Mouse (Mus musculus): ENCODE measurements around the gene Exosc5. TPM values are rescaled to one million over a fixed set of nuclear protein-coding genes. Genes with fewer than 3 reads are reported as not detected.
A peak's percentile ranks its signal among the peaks of the same experiment; 100 is the strongest.

Gene Exosc5
- 31.5 and 39.7 TPM in 2 replicates for polyA plus RNA-seq (2014; fragmentation: Nextera tagmentation; extraction: Ambion mirVana)

- H3K27me3 ChIP-seq (ENCODE audit: control insufficient read depth, insufficient read depth, low read length) = no peaks in the 10 kb centered on the region
- no peaks in the 10 kb centered on the region for H3K9me3 ChIP-seq (ENCODE audit: control insufficient read depth, low read length)
- peaks cover 22% of the 10 kb centered on the region for H3K4me1 ChIP-seq (replicated peaks; ENCODE audit: control insufficient read depth, insufficient read depth, low read length)
- peak within 1 kb of the TSS; percentile 58 for H3K4me3 ChIP-seq (replicated peaks; ENCODE audit: low read length)
- ATAC-seq (ENCODE audit: low FRiP score) (peak; percentile 99), DNase-seq (ENCODE audit: low spot score) (peak; percentile 99)
- H3K36me3 ChIP-seq (replicated peaks; ENCODE audit: control insufficient read depth, insufficient read depth) = peaks cover 4% of the 10 kb centered on the region; the same call in 1 of the 2 replicates
- peak within 1 kb of the TSS; percentile 67 for H3K9ac ChIP-seq
- peak within 1 kb of the TSS; percentile 76; the same call in 1 of the 2 replicates for H3K27ac ChIP-seq
- H3K4me2 ChIP-seq (replicated peaks) = peak within 1 kb of the TSS; percentile 90
- under 1% methylated on average over 49 of the region's 50 CpGs for WGBS
Observed at GRCm38 (mm10) chr7:25658657-25659472, at the start of gene Exosc5, which contains the start of gene Bckdha. Exosc5 (plus strand) TSS chr7:25659164. Bckdha (minus strand) TSS chr7:25658981.

GRCm38 (mm10) chr7:25610056-25610455 is 48.9 kb upstream of the Exosc5 start:
- Histone ChIP-seq H3K27me3 (ENCODE audit: control insufficient read depth, insufficient read depth, low read length) (no peaks in the 10 kb centered on the region), H3K4me3 (replicated peaks; ENCODE audit: low read length) (no peak overlapping the region), H3K4me1 (replicated peaks; ENCODE audit: control insufficient read depth, insufficient read depth, low read length) (no peaks in the 10 kb centered on the region), H3K36me3 (replicated peaks; ENCODE audit: control insufficient read depth, insufficient read depth) (no peaks in the 10 kb centered on the region), H3K9me3 (ENCODE audit: control insufficient read depth, low read length) (peaks cover 3% of the 10 kb centered on the region; the same call in 1 of the 2 replicates), H3K4me2 (replicated peaks) (no peak overlapping the region), H3K9ac (no peak overlapping the region), H3K27ac (no peak overlapping the region)
- no peak for DNase-seq (ENCODE audit: low spot score)
- WGBS = 40% methylated on average over 6 of the region's 6 CpGs
- no peak for ATAC-seq (ENCODE audit: low FRiP score)

- Histone ChIP-seq H3K36me3 (replicated peaks; ENCODE audit: control insufficient read depth, insufficient read depth) (no peaks in the 10 kb centered on the region), H3K4me1 (replicated peaks; ENCODE audit: control insufficient read depth, insufficient read depth, low read length) (no peaks in the 10 kb centered on the region), H3K4me2 (replicated peaks) (no peak overlapping the region), H3K4me3 (replicated peaks; ENCODE audit: low read length) (no peak overlapping the region), H3K27me3 (ENCODE audit: control insufficient read depth, insufficient read depth, low read length) (no peaks in the 10 kb centered on the region), H3K9ac (no peak overlapping the region), H3K9me3 (ENCODE audit: control insufficient read depth, low read length) (peaks cover 3% of the 10 kb centered on the region; the same call in 1 of the 2 replicates), H3K27ac (no peak overlapping the region)
- no peak for ATAC-seq (ENCODE audit: low FRiP score)
- 48% methylated on average over 7 of the region's 7 CpGs for WGBS
- no peak for DNase-seq (ENCODE audit: low spot score)
Observed at GRCm38 (mm10) chr7:25611501-25611900, 47.5 kb upstream of the Exosc5 start.

GRCm38 (mm10) chr7:25614086-25614485 is 44.9 kb upstream of the Exosc5 start:
- no peak overlapping the region for H3K4me2 ChIP-seq (replicated peaks)
- no peak overlapping the region for H3K27ac ChIP-seq
- no peaks in the 10 kb centered on the region for H3K4me1 ChIP-seq (replicated peaks; ENCODE audit: control insufficient read depth, insufficient read depth, low read length)
- H3K9ac ChIP-seq = no peak overlapping the region
- H3K27me3 ChIP-seq (ENCODE audit: control insufficient read depth, insufficient read depth, low read length) = no peaks in the 10 kb centered on the region
- no peaks in the 10 kb centered on the region for H3K9me3 ChIP-seq (ENCODE audit: control insufficient read depth, low read length)
- DNase-seq (ENCODE audit: low spot score) (no peak), ATAC-seq (ENCODE audit: low FRiP score) (no peak)
- no peak overlapping the region for H3K4me3 ChIP-seq (replicated peaks; ENCODE audit: low read length)
- H3K36me3 ChIP-seq (replicated peaks; ENCODE audit: control insufficient read depth, insufficient read depth) = no peaks in the 10 kb centered on the region
- WGBS = 92% methylated on average over 5 of the region's 5 CpGs

- Histone ChIP-seq H3K27ac (no peak overlapping the region), H3K9me3 (ENCODE audit: control insufficient read depth, low read length) (no peaks in the 10 kb centered on the region), H3K4me1 (replicated peaks; ENCODE audit: control insufficient read depth, insufficient read depth, low read length) (peaks cover 4% of the 10 kb centered on the region; the same call in 1 of the 2 replicates), H3K36me3 (replicated peaks; ENCODE audit: control insufficient read depth, insufficient read depth) (no peaks in the 10 kb centered on the region), H3K9ac (no peak overlapping the region), H3K4me2 (replicated peaks) (no peak overlapping the region), H3K4me3 (replicated peaks; ENCODE audit: low read length) (no peak overlapping the region), H3K27me3 (ENCODE audit: control insufficient read depth, insufficient read depth, low read length) (no peaks in the 10 kb centered on the region)
- DNase-seq (ENCODE audit: low spot score) = no peak
- ATAC-seq (ENCODE audit: low FRiP score) = no peak
- 72% methylated on average over 21 of the region's 21 CpGs for WGBS
Observed at GRCm38 (mm10) chr7:25614831-25615705, 43.9 kb upstream of the Exosc5 start.

GRCm38 (mm10) chr7:25615706-25616011 is 43.3 kb upstream of the Exosc5 start, which contains the start of gene Erich4:
Erich4 (minus strand) TSS chr7:25615892.
- no peak within 1 kb of the TSS for H3K27ac ChIP-seq
- no peak for ATAC-seq (ENCODE audit: low FRiP score)
- H3K36me3 ChIP-seq (replicated peaks; ENCODE audit: control insufficient read depth, insufficient read depth) = no peaks in the 10 kb centered on the region
- DNase-seq (ENCODE audit: low spot score) = no peak
- no peaks in the 10 kb centered on the region for H3K9me3 ChIP-seq (ENCODE audit: control insufficient read depth, low read length)
- H3K4me1 ChIP-seq (replicated peaks; ENCODE audit: control insufficient read depth, insufficient read depth, low read length) = peaks cover 5% of the 10 kb centered on the region; the same call in 1 of the 2 replicates
- H3K4me2 ChIP-seq (replicated peaks) = no peak within 1 kb of the TSS
- H3K4me3 ChIP-seq (replicated peaks; ENCODE audit: low read length) = no peak within 1 kb of the TSS
- no peaks in the 10 kb centered on the region for H3K27me3 ChIP-seq (ENCODE audit: control insufficient read depth, insufficient read depth, low read length)
- 83% methylated on average over 5 of the region's 5 CpGs for WGBS
- H3K9ac ChIP-seq = no peak within 1 kb of the TSS

- H3K4me2 ChIP-seq (replicated peaks) = no peak overlapping the region
- no peak overlapping the region for H3K9ac ChIP-seq
- peaks cover 5% of the 10 kb centered on the region; the same call in 1 of the 2 replicates for H3K4me1 ChIP-seq (replicated peaks; ENCODE audit: control insufficient read depth, insufficient read depth, low read length)
- DNase-seq (ENCODE audit: low spot score) = no peak
- H3K4me3 ChIP-seq (replicated peaks; ENCODE audit: low read length) = no peak overlapping the region
- no peaks in the 10 kb centered on the region for H3K9me3 ChIP-seq (ENCODE audit: control insufficient read depth, low read length)
- no peak overlapping the region for H3K27ac ChIP-seq
- ATAC-seq (ENCODE audit: low FRiP score) = no peak
- no peaks in the 10 kb centered on the region for H3K27me3 ChIP-seq (ENCODE audit: control insufficient read depth, insufficient read depth, low read length)
- H3K36me3 ChIP-seq (replicated peaks; ENCODE audit: control insufficient read depth, insufficient read depth) = peaks cover 15% of the 10 kb centered on the region; the same call in 1 of the 2 replicates
- 84% methylated on average over 10 of the region's 10 CpGs for WGBS
Observed at GRCm38 (mm10) chr7:25617376-25618160, 41.4 kb upstream of the Exosc5 start.

GRCm38 (mm10) chr7:25618865-25619721 is 39.9 kb upstream of the Exosc5 start, which contains the start of gene Dmac2:
Dmac2 (plus strand) TSS chr7:25619414.
- H3K36me3 ChIP-seq (replicated peaks; ENCODE audit: control insufficient read depth, insufficient read depth) = peaks cover 25% of the 10 kb centered on the region
- H3K27me3 ChIP-seq (ENCODE audit: control insufficient read depth, insufficient read depth, low read length) = no peaks in the 10 kb centered on the region
- no peak within 1 kb of the TSS for H3K27ac ChIP-seq
- H3K4me1 ChIP-seq (replicated peaks; ENCODE audit: control insufficient read depth, insufficient read depth, low read length) = peaks cover 5% of the 10 kb centered on the region; the same call in 1 of the 2 replicates
- DNase-seq (ENCODE audit: low spot score) (peak; percentile 94), ATAC-seq (ENCODE audit: low FRiP score) (peak; percentile 95)
- peak within 1 kb of the TSS; percentile 55 for H3K4me2 ChIP-seq (replicated peaks)
- peak within 1 kb of the TSS; percentile 62 for H3K9ac ChIP-seq
- no peaks in the 10 kb centered on the region for H3K9me3 ChIP-seq (ENCODE audit: control insufficient read depth, low read length)
- WGBS = 1% methylated on average over 53 of the region's 53 CpGs
- H3K4me3 ChIP-seq (replicated peaks; ENCODE audit: low read length) = peak within 1 kb of the TSS; percentile 62
